Mouse (Mus musculus) neural tube, embryonic 14.5 days (tissue): ENCODE measurements at regions not wholly inside any gene's neighbourhood (a gene's known extent, or its start where the extent isn't known, plus 50 kb on each side); places are given as distances from the start of the nearest gene placed in this dataset.

Source experiments
- ATAC-seq: fragments of 200-750 bp; cut with Nextera tagmentation; 2 replicates; pipeline ENCODE4 v1.8.0; 2017; ENCODE audit warnings: low read depth, mild to moderate bottlenecking, moderate TSS enrichment, moderate library complexity
- H3K27ac ChIP-seq: fragments of 300-500 bp; sonication (generic); 2 replicates; pipeline ENCODE4 v1.5.1; 2014; ENCODE audit warnings: low read depth, mild to moderate bottlenecking, control low read depth, low read length, moderate library complexity, mixed read lengths
- H3K27me3 ChIP-seq: fragments of 300-500 bp; sonication (generic); 2 replicates; pipeline ENCODE4 v1.6.1; 2014; ENCODE audit warnings: low read length; ENCODE audit not compliant: control insufficient read depth, insufficient read depth
- H3K36me3 ChIP-seq: fragments of 300-500 bp; sonication (generic); 2 replicates; pipeline ENCODE4 v1.6.1; 2014; ENCODE audit warnings: low read length, mixed read lengths; ENCODE audit not compliant: control insufficient read depth, insufficient read depth
- H3K4me1 ChIP-seq: fragments of 300-500 bp; sonication (generic); 2 replicates; pipeline ENCODE4 v1.6.1; 2014; ENCODE audit warnings: low read length; ENCODE audit not compliant: control insufficient read depth, insufficient read depth
- H3K4me2 ChIP-seq: fragments of 300-500 bp; sonication (generic); 2 replicates; pipeline ENCODE4 v1.6.1; 2014; ENCODE audit warnings: mild to moderate bottlenecking, low read depth, low read length, control low read depth
- H3K4me3 ChIP-seq: fragments of 300-500 bp; sonication (generic); 2 replicates; pipeline ENCODE4 v1.5.1; 2014; ENCODE audit warnings: low read depth, low read length, control low read depth, mixed read lengths
- H3K9ac ChIP-seq: fragments of 300-500 bp; sonication (generic); replicated peaks from 2 replicates; pipeline ENCODE4 v1.6.1; 2014; ENCODE audit warnings: low read depth, mild to moderate bottlenecking, control low read depth, low read length, mixed read lengths
- H3K9me3 ChIP-seq: fragments of 300-500 bp; sonication (generic); 2 replicates; pipeline ENCODE4 v1.6.1; 2016; ENCODE audit warnings: low read length; ENCODE audit not compliant: control insufficient read depth
- WGBS: fragments of 180-500 bp; shearing (Covaris S2); extraction: QIAGEN DNeasy Blood & Tissue Kit; methylation state at CpG from one replicate; pipeline ENCODE4 v1.1.7; 2014; 5-methylcytosine and 5-hydroxymethylcytosine counted together

DNA sequence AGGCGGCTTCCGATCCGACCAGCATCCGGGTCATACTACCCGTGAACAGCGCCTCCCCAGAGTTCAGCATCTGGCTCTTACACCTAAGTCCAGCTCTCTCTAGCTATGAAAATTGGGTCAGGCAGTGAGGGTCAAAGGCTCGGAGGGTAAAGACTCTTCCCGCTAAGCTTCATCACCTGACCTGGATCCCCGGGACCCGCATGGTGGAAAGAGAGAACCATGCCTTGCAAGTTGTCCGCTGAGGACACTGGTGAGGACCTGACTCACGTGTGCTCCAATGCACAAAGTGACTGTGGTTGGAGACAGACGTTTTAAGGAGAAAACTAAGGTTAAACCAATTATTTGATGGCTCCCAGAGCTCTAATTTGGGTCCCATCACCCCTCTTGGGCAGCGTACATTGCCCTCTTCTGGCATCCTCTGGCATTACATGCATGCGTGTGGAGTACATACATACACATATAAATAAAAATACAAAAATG lies 74.6 kb upstream of the Sall4 start:
- no peaks in the 10 kb centered on the region for H3K36me3 ChIP-seq
- 0 out of 2 replicates have a peak, but pooled peaks cover 5% of the 10 kb centered on the region for H3K27me3 ChIP-seq
- WGBS: 17% methylated on average over 15 of the region's 15 CpGs
- no peak for ATAC-seq
- H3K9ac ChIP-seq: no peak overlapping the region
- no peak overlapping the region for H3K4me3 ChIP-seq
- peak overlapping the region; percentile 4; the same call in 1 of the 2 replicates for H3K4me2 ChIP-seq
- no peak overlapping the region for H3K27ac ChIP-seq
- no peaks in the 10 kb centered on the region for H3K9me3 ChIP-seq
- peaks cover 13% of the 10 kb centered on the region; the same call in 1 of the 2 replicates for H3K4me1 ChIP-seq

DNA sequence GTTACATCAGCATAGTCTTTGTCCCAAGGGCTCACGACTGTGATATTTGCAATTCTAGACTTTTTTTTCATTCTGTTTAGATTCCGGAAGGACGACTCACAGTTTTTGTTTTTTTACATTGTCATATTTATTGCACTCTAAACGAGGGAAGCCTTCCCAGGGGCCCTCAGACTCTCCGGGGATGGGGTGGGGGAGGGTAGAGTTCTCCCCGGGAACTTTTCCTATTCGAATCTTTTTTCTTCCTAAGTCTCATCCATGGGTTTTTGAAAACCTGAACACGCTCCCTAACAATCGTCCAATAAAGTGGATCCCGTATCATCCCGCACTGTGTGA lies 73.9 kb upstream of the Sall4 start:
- Histone ChIP-seq H3K27ac (no peak overlapping the region), H3K4me3 (no peak overlapping the region), H3K4me2 (no peak overlapping the region; the same call in 1 of the 2 replicates), H3K9ac (no peak overlapping the region), H3K27me3 (0 out of 2 replicates have a peak, but pooled peaks cover 5% of the 10 kb centered on the region), H3K36me3 (no peaks in the 10 kb centered on the region), H3K4me1 (peaks cover 13% of the 10 kb centered on the region; the same call in 1 of the 2 replicates), H3K9me3 (no peaks in the 10 kb centered on the region)
- WGBS: 2% methylated on average over 11 of the region's 11 CpGs
- ATAC-seq: no peak

DNA sequence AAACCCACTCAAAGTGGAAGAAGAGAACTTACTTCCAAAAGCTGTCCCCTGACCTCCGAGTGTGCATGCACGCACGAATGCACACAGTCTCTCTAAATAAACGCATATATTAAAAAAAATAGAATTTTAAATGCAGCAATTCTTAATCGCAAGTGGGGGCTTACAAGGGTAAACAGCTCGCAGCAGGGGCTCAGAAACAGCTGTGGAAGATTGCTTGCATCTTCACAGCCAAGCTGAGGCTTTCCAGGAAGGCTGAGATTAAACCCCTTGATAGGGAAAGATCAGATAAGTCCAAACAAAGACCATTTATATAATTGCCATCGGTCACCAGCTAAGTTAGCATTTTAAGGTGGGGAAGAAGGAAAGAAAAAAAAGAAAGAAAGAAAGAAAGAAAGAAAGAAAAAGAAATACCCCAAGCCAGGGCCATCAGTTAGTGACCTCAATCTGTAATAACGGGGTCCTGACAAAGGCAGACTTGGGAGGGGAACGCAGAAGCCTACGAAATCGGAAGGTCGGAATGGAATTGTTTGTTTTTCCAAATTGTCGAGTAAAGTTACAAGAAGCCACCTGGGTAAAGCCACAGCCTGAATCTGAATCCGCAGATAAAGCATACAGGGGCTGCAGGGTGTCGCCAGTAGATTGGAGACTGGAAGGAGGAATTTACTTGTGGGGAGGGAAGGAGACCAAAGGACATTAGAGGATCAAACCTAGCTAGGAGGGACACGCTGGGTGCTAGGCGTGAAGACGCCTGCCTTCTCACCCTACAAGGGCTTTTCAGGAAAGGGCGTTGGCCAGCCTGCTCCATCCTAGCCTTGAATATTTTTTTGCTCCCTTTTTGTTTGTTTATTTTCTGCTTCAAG lies 73.3 kb upstream of the Sall4 start:
- 9% methylated on average over 19 of the region's 19 CpGs for WGBS
- H3K4me1 ChIP-seq: peaks cover 13% of the 10 kb centered on the region; the same call in 1 of the 2 replicates
- H3K4me2 ChIP-seq: no peak overlapping the region; the same call in 1 of the 2 replicates
- H3K27ac ChIP-seq: no peak overlapping the region
- no peak overlapping the region for H3K4me3 ChIP-seq
- 0 out of 2 replicates have a peak, but pooled peaks cover 5% of the 10 kb centered on the region for H3K27me3 ChIP-seq
- ATAC-seq: no peak
- H3K36me3 ChIP-seq: no peaks in the 10 kb centered on the region
- H3K9me3 ChIP-seq: no peaks in the 10 kb centered on the region
- no peak overlapping the region for H3K9ac ChIP-seq

DNA sequence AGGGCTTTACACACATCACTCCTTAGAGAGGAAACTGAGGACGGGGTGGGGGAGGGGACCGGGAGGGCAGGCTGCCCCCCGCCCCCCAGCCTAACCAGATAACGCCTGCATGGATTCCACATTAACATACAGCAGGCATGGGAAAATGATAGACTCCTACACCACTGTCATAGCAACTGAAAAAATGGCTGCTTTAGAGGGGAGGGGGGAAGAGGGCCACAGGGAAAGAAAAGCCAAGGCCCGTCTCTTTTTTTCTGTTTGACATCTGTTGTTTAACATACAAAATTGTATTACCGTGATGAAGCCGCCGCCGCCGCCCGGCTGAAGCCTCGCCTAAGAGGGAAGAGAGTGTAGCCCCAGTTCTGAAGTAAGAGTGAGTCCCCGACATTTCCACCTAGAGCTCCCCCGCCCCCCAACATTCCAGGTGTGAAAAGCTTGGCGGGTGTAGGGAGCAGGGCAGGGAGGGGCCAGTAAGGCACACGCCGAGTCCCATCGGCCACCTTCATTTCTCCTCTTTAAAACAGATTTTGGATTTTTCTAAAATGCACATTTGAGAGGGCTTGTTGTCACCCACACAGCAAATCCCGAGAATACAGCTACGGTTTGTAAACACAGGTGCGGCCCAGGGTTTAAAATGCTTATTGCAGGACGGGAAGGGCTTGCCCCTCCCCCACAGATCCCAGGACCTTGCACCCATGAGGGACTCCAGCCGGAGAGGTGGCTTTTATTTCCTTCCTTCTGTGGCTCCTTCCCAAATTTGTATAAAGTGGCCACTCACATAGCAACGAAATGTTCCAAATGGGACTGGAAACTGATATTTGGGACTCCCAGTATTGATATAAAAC lies 72.3 kb upstream of the Sall4 start:
- Histone ChIP-seq H3K27ac (no peak overlapping the region), H3K4me1 (peaks cover 13% of the 10 kb centered on the region; the same call in 1 of the 2 replicates), H3K36me3 (no peaks in the 10 kb centered on the region), H3K4me3 (no peak overlapping the region), H3K27me3 (0 out of 2 replicates have a peak, but pooled peaks cover 5% of the 10 kb centered on the region), H3K9ac (no peak overlapping the region; the same call in 1 of the 2 replicates), H3K4me2 (peak overlapping the region; percentile 35; the same call in 1 of the 2 replicates), H3K9me3 (no peaks in the 10 kb centered on the region)
- WGBS: 2% methylated on average over 24 of the region's 24 CpGs
- ATAC-seq: no peak

DNA sequence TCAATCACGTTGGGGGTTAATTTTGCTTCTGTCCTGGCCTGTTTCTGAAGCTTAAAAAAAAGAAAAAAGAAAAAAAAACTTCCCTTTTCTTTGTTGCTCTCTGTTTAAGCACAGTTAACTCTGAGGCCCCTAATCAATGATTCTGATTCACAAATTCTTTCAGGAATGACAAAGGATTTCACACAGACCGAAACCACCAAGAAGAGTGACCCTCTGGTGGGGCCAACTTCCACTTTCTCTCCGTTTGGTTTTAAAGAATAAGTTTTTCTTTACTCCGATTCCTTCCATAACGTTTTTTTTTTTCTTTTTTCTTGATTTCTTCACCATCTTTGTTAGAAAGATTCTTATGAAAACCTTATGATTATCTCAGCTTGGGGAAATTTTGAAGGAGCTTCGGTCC lies 71.5 kb upstream of the Sall4 start:
- no peak overlapping the region for H3K27ac ChIP-seq
- 11% methylated on average over 6 of the region's 6 CpGs for WGBS

DNA sequence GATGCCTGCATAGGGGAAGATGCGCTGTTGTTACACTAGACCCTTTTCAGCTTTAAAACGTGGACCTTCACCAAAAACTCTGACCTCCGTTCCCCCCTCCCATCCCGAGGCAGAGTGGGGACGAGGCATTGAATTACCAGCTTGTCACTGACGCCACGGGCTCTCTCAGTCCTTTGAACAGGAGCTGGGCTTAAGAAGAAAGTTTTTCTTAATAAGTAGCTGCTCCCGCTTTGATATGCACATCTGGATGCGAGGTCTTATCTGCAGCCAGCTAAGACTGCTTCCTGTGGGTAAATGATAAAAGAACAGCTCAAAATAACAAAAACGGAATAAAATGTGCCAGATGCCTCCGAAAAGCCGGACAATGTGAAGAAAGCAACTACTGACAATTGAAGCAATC lies 70.9 kb upstream of the Sall4 start:
- no peak overlapping the region for H3K9ac ChIP-seq
- no peak overlapping the region for H3K4me3 ChIP-seq
- 4% methylated on average over 12 of the region's 12 CpGs for WGBS
- no peaks in the 10 kb centered on the region for H3K36me3 ChIP-seq
- H3K27me3 ChIP-seq: 0 out of 2 replicates have a peak, but pooled peaks cover 5% of the 10 kb centered on the region
- H3K27ac ChIP-seq: no peak overlapping the region
- no peaks in the 10 kb centered on the region for H3K9me3 ChIP-seq
- ATAC-seq: no peak
- H3K4me2 ChIP-seq: no peak overlapping the region
- H3K4me1 ChIP-seq: peaks cover 13% of the 10 kb centered on the region; the same call in 1 of the 2 replicates

More for the DNA sequence above, 71.5 kb upstream of the Sall4 start:
- Histone ChIP-seq H3K4me3 (no peak overlapping the region), H3K9me3 (no peaks in the 10 kb centered on the region), H3K9ac (no peak overlapping the region), H3K4me1 (peaks cover 13% of the 10 kb centered on the region; the same call in 1 of the 2 replicates), H3K36me3 (no peaks in the 10 kb centered on the region), H3K27me3 (0 out of 2 replicates have a peak, but pooled peaks cover 5% of the 10 kb centered on the region), H3K4me2 (no peak overlapping the region; the same call in 1 of the 2 replicates)
- no peak for ATAC-seq

DNA sequence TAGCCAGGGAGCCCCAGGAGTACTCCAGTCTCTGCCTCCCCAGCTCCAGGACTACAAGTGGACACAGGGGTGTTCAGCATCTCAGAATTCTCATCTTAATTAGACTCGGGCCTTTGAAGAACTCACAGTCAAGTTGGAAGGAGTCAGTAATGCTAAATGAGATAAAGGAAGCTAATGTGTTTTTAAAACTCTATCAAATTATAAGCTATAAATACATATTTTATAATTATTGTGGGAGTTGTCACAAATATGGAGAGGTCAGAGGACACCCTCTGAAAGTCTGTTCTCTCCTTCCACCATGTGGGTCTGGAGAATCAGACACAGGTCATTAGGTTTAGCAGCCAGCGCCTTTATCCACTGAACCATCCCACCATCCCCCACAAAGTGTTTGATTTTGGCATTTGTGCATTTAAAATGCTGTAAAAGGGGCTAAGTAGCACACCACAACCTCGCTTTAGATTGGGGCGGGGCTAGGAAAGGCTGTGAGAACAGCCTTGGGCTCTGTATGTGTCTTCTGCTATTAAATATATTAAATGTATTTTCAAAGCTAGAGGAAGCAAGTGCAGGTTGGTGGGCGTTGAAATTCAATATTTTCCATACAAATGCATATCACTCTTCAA lies 70.3 kb upstream of the Sall4 start:
- ATAC-seq: no peak
- H3K27me3 ChIP-seq: 0 out of 2 replicates have a peak, but pooled peaks cover 5% of the 10 kb centered on the region
- H3K4me2 ChIP-seq: no peak overlapping the region
- WGBS: 27% methylated on average over 5 of the region's 5 CpGs
- no peak overlapping the region for H3K9ac ChIP-seq
- H3K4me1 ChIP-seq: peaks cover 13% of the 10 kb centered on the region; the same call in 1 of the 2 replicates
- no peak overlapping the region for H3K27ac ChIP-seq
- no peaks in the 10 kb centered on the region for H3K9me3 ChIP-seq
- H3K36me3 ChIP-seq: no peaks in the 10 kb centered on the region
- H3K4me3 ChIP-seq: no peak overlapping the region

DNA sequence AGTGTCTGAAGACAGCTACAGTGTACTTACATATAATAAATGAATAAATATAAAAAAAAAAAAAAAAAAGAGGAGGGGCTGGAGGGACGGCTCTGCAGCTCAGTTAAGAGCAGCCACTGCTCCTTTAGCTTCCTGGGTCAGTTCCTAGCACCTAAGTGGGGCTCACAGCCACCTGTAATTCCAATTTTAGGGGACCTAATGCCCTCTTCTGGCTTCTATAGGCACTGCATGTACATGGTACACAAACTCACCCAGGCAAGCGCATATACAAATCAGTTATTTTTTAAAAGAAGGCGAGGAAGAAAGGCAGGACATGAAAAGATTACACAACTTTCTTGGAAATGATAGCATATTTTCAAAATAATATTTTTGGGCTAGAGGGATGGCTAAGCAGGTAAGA lies 67.0 kb upstream of the Sall4 start:
- H3K9ac ChIP-seq: no peak overlapping the region
- WGBS: 92% methylated on average over 3 of the region's 3 CpGs
- H3K27me3 ChIP-seq: no peaks in the 10 kb centered on the region
- no peaks in the 10 kb centered on the region for H3K9me3 ChIP-seq
- ATAC-seq: no peak
- peaks cover 5% of the 10 kb centered on the region; the same call in 1 of the 2 replicates for H3K4me1 ChIP-seq
- no peak overlapping the region for H3K4me3 ChIP-seq
- no peak overlapping the region for H3K4me2 ChIP-seq
- H3K27ac ChIP-seq: no peak overlapping the region
- H3K36me3 ChIP-seq: no peaks in the 10 kb centered on the region
